Mouse (Mus musculus) brain, embryonic 14.5 days (tissue): ENCODE data around the gene Abhd4. TPM values are rescaled to one million over a fixed set of nuclear protein-coding genes. Genes with fewer than 3 reads are reported as not detected.

ENCODE experiments used
- DNase-seq: peaks from one replicate; pipeline ENCODE4 v3.0.0-alpha.2; 2011; ENCODE audit warnings: low read depth
- CTCF ChIP-seq: fragments of 200-500 bp; IDR thresholded peaks from 2 replicates; pipeline ENCODE4 v1.5.1; 2012; ENCODE audit warnings: inconsistent platforms, mild to moderate bottlenecking, moderate library complexity, borderline replicate concordance; ENCODE audit not compliant: insufficient read depth, insufficient read length; ENCODE audit errors: extremely low read depth
- POLR2A ChIP-seq: fragments of 200-500 bp; IDR thresholded peaks from 2 replicates; pipeline ENCODE4 v1.6.1; 2012; ENCODE audit warnings: mild to moderate bottlenecking, inconsistent platforms, borderline replicate concordance; ENCODE audit not compliant: poor library complexity, insufficient read depth, insufficient read length, severe bottlenecking; ENCODE audit errors: extremely low read depth
- polyA plus RNA-seq: library from polyadenylated mRNA; depleted of rRNA; stranded (reverse); fragments of >200 nt; gene quantifications from 2 replicates; pipeline ENCODE4 v1.2.3, GENCODE M21; 2012

Gene Abhd4
- polyA plus RNA-seq, 1 experiment: 29.9 TPM

DNA sequence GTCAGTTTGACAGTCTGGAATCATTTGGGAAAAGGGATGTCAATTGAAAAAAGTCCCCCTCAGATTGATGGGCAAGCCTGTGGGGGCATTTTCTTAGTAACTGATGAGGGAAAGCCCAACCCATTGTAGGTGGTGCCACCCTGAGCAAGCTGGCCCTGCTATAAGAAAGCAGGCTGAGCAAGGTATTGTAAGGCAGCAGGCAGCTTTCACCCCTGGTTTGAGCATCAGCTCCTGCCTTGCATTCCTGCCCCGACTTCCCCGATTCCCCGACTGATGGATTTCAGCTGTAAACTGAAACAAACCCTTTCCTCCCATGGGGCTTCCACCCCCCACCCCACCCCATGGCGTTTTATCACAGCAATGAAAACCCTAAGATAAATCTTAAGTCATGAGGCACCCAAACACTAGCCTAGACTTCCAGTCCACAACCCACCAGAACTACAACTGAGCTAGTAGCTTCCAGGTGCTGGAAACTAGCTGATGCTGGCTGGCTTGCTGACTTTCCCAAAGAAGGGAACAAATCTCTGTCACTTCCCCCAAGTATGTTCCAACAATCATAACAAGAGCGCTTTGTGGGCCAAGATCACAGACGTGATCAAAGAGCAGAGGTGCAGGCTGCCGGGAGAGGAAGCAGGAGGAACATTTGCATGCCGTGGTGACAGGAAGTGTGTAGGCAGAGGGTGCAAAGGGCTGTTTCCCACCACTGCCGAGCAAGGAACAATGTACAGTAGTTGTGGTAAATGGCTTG lies 21.0 kb upstream of the Abhd4 start:
- peak; percentile 36 for DNase-seq
- no peak for TF ChIP-seq POLR2A
- TF ChIP-seq CTCF: no peak

DNA sequence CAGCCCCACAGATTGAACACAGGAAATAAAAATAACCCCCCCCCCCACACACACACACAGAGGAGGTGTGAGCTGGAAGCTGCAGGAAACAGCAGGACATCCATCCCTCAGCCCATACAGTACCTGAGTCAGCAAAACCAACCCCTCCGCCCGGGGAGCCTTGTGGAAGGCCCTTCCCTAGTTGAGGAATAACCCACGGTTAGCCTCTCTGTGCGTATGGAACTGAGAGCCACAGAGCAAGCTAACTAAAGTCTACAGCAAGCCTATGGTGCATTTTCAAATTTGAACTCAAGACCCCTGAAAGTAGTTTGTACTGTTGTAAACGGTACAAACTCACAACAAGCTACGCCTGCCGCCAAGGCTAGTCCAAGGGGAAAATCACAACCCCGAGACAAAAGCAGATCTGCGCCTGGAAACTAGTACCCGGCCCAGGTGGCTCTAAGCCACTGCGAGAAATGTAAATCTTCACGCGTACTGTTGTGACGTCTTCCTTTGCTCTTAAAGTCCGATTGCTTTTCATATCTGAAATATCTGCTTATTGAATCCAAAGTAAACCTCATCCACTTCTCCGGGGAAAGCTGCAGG lies 20.3 kb upstream of the Abhd4 start:
- TF ChIP-seq POLR2A: no peak
- no peak for TF ChIP-seq CTCF
- no peak for DNase-seq

GRCm38 (mm10) chr14:54234231-54235040 lies 19.6 kb upstream of the Abhd4 start:
- no peak for TF ChIP-seq CTCF
- no peak for TF ChIP-seq POLR2A
- no peak for DNase-seq

DNA sequence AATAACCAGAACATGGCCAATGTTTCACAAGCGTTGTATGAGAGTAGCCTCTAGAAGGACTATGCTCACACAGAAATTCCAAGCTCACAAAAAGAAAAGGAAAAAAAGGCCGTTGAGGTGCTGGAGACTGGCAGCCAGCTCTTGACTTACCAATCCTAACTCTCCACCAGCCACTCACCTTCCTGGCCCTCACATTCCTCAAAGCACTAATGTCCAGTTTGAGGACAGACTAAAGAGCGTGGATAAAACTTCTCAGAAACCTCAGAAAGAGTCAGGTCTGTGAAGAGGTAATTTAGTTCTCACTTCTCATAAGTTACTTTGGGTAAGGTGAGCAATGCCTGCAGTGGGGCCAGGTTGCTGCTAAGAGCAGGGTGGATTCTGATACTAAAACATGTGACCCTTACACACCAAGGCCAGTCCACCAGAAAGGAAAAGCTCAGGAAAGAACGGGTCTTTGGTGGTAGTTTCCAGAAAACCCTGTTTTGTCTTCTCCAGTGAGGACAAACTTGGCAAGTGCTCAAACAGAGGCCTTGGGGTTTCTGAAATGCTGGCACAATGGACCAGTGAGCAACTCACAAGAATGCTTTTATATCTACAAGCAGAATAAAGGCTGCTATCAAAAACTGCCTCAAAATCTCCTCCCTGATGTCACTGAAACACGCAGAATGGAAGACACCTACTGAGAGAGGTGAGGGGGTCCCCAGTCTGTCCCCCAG lies 18.0 kb upstream of the Abhd4 start:
- TF ChIP-seq CTCF (no peak), POLR2A (no peak)
- DNase-seq: no peak

DNA sequence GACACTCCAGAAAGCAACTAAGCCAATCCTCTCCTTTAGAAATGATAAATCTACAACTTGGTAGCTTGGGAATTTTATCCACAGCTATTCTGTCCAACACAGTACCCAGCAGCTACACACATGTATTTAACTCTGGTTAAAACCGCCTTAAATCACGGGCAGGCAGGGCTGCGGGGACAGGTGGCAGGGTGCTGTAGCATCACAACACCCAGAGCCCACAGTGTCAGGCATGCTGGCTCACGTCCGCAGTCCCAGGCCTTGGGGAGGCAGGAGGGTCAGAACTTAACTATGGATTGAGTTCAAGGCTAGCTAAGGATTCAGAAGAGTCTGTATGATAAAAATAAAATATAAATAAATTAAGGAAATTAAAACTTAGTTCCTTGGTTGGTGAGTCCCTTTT lies 17.1 kb upstream of the Abhd4 start:
- DNase-seq: no peak

GRCm38 (mm10) chr14:54239002-54239736 lies 14.8 kb upstream of the Abhd4 start:
- TF ChIP-seq CTCF (peak; percentile 79; the same call in 1 of the 2 replicates), POLR2A (no peak)
- DNase-seq: peak; percentile 84

More for the DNA sequence above, 17.1 kb upstream of the Abhd4 start:
- TF ChIP-seq POLR2A (no peak), CTCF (no peak)

DNA sequence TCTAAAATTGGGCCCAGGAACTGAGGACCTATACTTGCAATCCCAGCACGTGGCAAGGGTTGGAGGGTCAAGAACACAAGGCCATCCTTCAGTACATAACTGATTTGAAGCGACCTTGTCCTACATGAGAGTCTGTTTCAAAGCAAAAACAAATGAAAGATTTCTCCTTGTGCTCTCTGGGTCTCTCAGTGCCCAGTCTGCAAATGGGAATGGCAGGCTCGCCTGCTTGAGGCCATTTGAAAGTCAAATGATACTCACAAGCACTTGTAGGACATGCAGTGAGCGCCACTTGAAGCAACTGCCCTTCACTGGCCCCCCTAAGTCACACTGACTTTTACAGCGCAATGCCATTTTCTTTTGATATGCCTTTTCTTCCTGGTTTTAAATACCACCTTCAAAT lies 13.4 kb upstream of the Abhd4 start:
- no peak for TF ChIP-seq POLR2A
- no peak for TF ChIP-seq CTCF
- no peak for DNase-seq

GRCm38 (mm10) chr14:54244183-54244582 lies 9.8 kb upstream of the Abhd4 start:
- TF ChIP-seq POLR2A: no peak
- no peak for TF ChIP-seq CTCF
- DNase-seq: peak; percentile 73

GRCm38 (mm10) chr14:54246232-54246631 lies 7.8 kb upstream of the Abhd4 start:
- DNase-seq: no peak
- TF ChIP-seq POLR2A: no peak
- no peak for TF ChIP-seq CTCF

DNA sequence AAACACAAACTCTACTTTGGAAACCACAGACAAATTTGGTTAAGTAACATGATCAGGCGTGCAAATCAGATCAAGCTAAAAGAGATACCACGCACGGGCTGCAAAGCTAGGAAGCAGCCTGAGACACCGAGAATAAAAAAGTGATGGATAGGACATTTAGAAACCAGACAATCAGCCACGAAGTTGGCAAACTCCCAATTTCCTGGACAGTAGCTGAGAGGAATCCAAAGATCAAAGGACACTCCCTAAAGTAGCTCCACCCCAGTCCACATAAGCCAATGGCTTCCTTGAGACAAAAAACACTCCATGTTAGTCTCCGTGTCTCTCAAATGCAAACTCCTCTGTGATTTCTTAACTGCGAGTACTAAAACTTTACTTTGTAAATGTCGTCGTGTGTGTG lies 4.7 kb upstream of the Abhd4 start:
- no peak for TF ChIP-seq POLR2A
- TF ChIP-seq CTCF: no peak
- DNase-seq: no peak
